Mouse (Mus musculus) CH12.LX (cell line): ENCODE measurements around the gene Mxd1. TPM values are rescaled to one million over a fixed set of nuclear protein-coding genes. Genes with fewer than 3 reads are reported as not detected.

Experiments used
- DNase-seq: peaks from one replicate; pipeline ENCODE4 v3.0.0-alpha.2; 2013; ENCODE audit errors: extremely low read depth
- H3K27ac ChIP-seq: 2 replicates; pipeline ENCODE4 v1.5.1; 2012; ENCODE audit warnings: low read depth, mild to moderate bottlenecking, control low read depth, moderate library complexity; ENCODE audit not compliant: insufficient read depth
- H3K27me3 ChIP-seq: replicated peaks from 2 replicates; pipeline ENCODE3; 2012; ENCODE audit warnings: inconsistent platforms
- H3K36me3 ChIP-seq, 2 experiments: replicated peaks in 1 of 2; 2 replicates each; pipeline versions ENCODE3 to v1.6.1; 2012; ENCODE audit warnings: inconsistent platforms in 1 of 2, low read length in 1 of 2, mild to moderate bottlenecking in 1 of 2, mixed read lengths in 1 of 2, moderate library complexity in 1 of 2; ENCODE audit not compliant: control insufficient read depth in 1 of 2, insufficient read depth in 1 of 2
- H3K4me1 ChIP-seq, 2 experiments: 2 replicates each; pipeline ENCODE4 v1.6.1; 2012; ENCODE audit warnings: inconsistent platforms in 1 of 2, moderate library complexity in 1 of 2; ENCODE audit not compliant: insufficient read depth in 2 of 2, control insufficient read depth in 1 of 2
- H3K4me2 ChIP-seq: 2 replicates; pipeline ENCODE4 v1.6.1; 2012; ENCODE audit warnings: low read depth, mild to moderate bottlenecking, control low read depth; ENCODE audit not compliant: poor library complexity, insufficient read depth, severe bottlenecking
- H3K4me3 ChIP-seq, 3 experiments: fragments of 150-350 bp in 1 of 3; sonication (generic) in 1 of 3; replicated peaks in 1 of 3; 2 replicates each; pipeline versions ENCODE3 to v1.5.1; 2011 to 2012; ENCODE audit warnings: low read depth in 2 of 3, low read length in 2 of 3, mild to moderate bottlenecking in 2 of 3, moderate library complexity in 2 of 3, control low read depth in 1 of 3, improper control_type of control experiment in 1 of 3, inconsistent platforms in 1 of 3, mixed read lengths in 1 of 3; ENCODE audit not compliant: poor library complexity in 1 of 3
- H3K79me2 ChIP-seq: replicated peaks from 2 replicates; pipeline ENCODE4 v1.6.1; 2012; ENCODE audit warnings: mild to moderate bottlenecking, moderate library complexity; ENCODE audit not compliant: control insufficient read depth, poor library complexity, insufficient read depth, severe bottlenecking; ENCODE audit errors: extremely low read depth
- H3K9ac ChIP-seq: 2 replicates; pipeline ENCODE4 v1.6.1; 2012; ENCODE audit warnings: low read depth, mild to moderate bottlenecking, control low read depth, moderate library complexity; ENCODE audit not compliant: insufficient read depth
- H3K9me3 ChIP-seq: replicated peaks from 2 replicates; pipeline ENCODE3; 2012; ENCODE audit warnings: low read length, inconsistent platforms, mixed read lengths
- BHLHE40 ChIP-seq: IDR thresholded peaks from 2 replicates; pipeline ENCODE4 v1.6.1; 2011; ENCODE audit warnings: mild to moderate bottlenecking, low read depth, low read length, improper control_type of control experiment
- CHD1 ChIP-seq: IDR thresholded peaks from 2 replicates; pipeline ENCODE4 v1.6.1; 2012; ENCODE audit warnings: low read depth, low read length, improper control_type of control experiment, inconsistent platforms
- CTCF ChIP-seq, 2 experiments: IDR thresholded peaks in 1 of 2; conservative IDR thresholded peaks in 1 of 2; 2 replicates each; pipeline ENCODE4 v1.5.1; 2011 to 2012; ENCODE audit warnings: low read depth in 2 of 2, low read length in 2 of 2, improper control_type of control experiment in 1 of 2, inconsistent platforms in 1 of 2, mild to moderate bottlenecking in 1 of 2, moderate library complexity in 1 of 2
- ELF1 ChIP-seq: IDR thresholded peaks from 2 replicates; pipeline ENCODE4 v1.6.1; 2014; ENCODE audit warnings: low read depth, mild to moderate bottlenecking, inconsistent platforms, low read length, improper control_type of control experiment
- GABPA ChIP-seq: IDR thresholded peaks from 2 replicates; pipeline ENCODE4 v1.6.1; 2012; ENCODE audit warnings: low read depth, low read length, improper control_type of control experiment, inconsistent platforms; ENCODE audit not compliant: insufficient replicate concordance
- IRF4 ChIP-seq: IDR thresholded peaks from 2 replicates; pipeline ENCODE4 v1.6.1; 2014; ENCODE audit warnings: low read depth, mild to moderate bottlenecking, inconsistent platforms, low read length, improper control_type of control experiment
- JUND ChIP-seq: conservative IDR thresholded peaks from 2 replicates; pipeline ENCODE4 v1.6.1; 2011; ENCODE audit warnings: low read depth, low read length, improper control_type of control experiment
- MAX ChIP-seq: IDR thresholded peaks from 2 replicates; pipeline ENCODE4 v1.6.1; 2011; ENCODE audit warnings: low read length, improper control_type of control experiment
- MAZ ChIP-seq: IDR thresholded peaks from 2 replicates; pipeline ENCODE4 v1.6.1; 2012; ENCODE audit warnings: low read depth, mild to moderate bottlenecking, inconsistent platforms, low read length, improper control_type of control experiment, moderate library complexity
- MXI1 ChIP-seq: IDR thresholded peaks from 2 replicates; pipeline ENCODE4 v1.6.1; 2011; ENCODE audit warnings: mild to moderate bottlenecking, low read depth, low read length, improper control_type of control experiment
- NRF1 ChIP-seq: IDR thresholded peaks from 2 replicates; pipeline ENCODE4 v1.6.1; 2014; ENCODE audit warnings: low read depth, mild to moderate bottlenecking, inconsistent platforms, low read length, improper control_type of control experiment, moderate library complexity
- POLR2A ChIP-seq: IDR thresholded peaks from 2 replicates; pipeline ENCODE4 v1.6.1; 2011; ENCODE audit warnings: low read depth, mild to moderate bottlenecking, improper control_type of control experiment, low read length
- POLR2AphosphoS2 ChIP-seq: IDR thresholded peaks from 2 replicates; pipeline ENCODE4 v1.6.1; 2011; ENCODE audit warnings: low read depth, low read length, improper control_type of control experiment
- SMC3 ChIP-seq: IDR thresholded peaks from 2 replicates; pipeline ENCODE4 v1.6.1; 2011; ENCODE audit warnings: low read depth, low read length, improper control_type of control experiment
- TBP ChIP-seq: conservative IDR thresholded peaks from 2 replicates; pipeline ENCODE4 v1.6.1; 2011; ENCODE audit warnings: low read depth, low read length, improper control_type of control experiment
- TCF12 ChIP-seq: IDR thresholded peaks from 2 replicates; pipeline ENCODE4 v1.6.1; 2014; ENCODE audit warnings: low read depth, mild to moderate bottlenecking, inconsistent platforms, low read length, improper control_type of control experiment
- USF1 ChIP-seq: IDR thresholded peaks from 2 replicates; pipeline ENCODE4 v1.6.1; 2014; ENCODE audit warnings: low read depth, mild to moderate bottlenecking, inconsistent platforms, low read length, improper control_type of control experiment
- USF2 ChIP-seq: conservative IDR thresholded peaks from 2 replicates; pipeline ENCODE4 v1.6.1; 2011; ENCODE audit warnings: low read depth, low read length, improper control_type of control experiment
- ZC3H11A ChIP-seq: IDR thresholded peaks from 2 replicates; pipeline ENCODE4 v1.6.1; 2012; ENCODE audit warnings: low read depth, mild to moderate bottlenecking, inconsistent platforms, low read length, improper control_type of control experiment
- ZKSCAN1 ChIP-seq: IDR thresholded peaks from 2 replicates; pipeline ENCODE4 v1.6.1; 2012; ENCODE audit warnings: low read depth, inconsistent platforms, low read length, improper control_type of control experiment, borderline replicate concordance
- ZMIZ1 ChIP-seq: IDR thresholded peaks from 2 replicates; pipeline ENCODE4 v1.6.1; 2012; ENCODE audit warnings: low read depth, mild to moderate bottlenecking, inconsistent platforms, low read length, improper control_type of control experiment
- ZNF384 ChIP-seq: IDR thresholded peaks from 2 replicates; pipeline ENCODE4 v1.6.1; 2012; ENCODE audit warnings: low read depth, low read length, improper control_type of control experiment, inconsistent platforms
- dilution Hi-C: fragments of 300-500 bp; cut with MboI; formaldehyde crosslinking; loops from 2 replicates; pipeline ENCODE4 v1.14.3; 2020; ENCODE audit warnings: low sequenced_read_pairs; ENCODE audit not compliant: extremely low pct_unique_long_range_greater_than_20kb, extremely low pct_ligation_motif_present
- in situ Hi-C: fragments of 300-500 bp; cut with MboI; formaldehyde crosslinking; loops from 3 replicates; pipeline ENCODE4 v1.14.3; 2019; ENCODE audit warnings: low sequenced_read_pairs, low pct_ligation_motif_present, low pct_unique_long_range_greater_than_20kb, mixed read lengths
- polyA plus RNA-seq: library from polyadenylated mRNA; unstranded; fragments of >175 nt; gene quantifications from 2 replicates; pipeline ENCODE4 v1.2.1, GENCODE M21; 2012; ENCODE audit warnings: low read depth; ENCODE audit not compliant: insufficient read length
- total RNA-seq, 2 experiments: library from RNA; depleted of rRNA; stranded (reverse); fragments of 300-350 nt in 1 of 2; fragments of >200 nt in 1 of 2; gene quantifications; 2 replicates each; pipeline ENCODE4 v1.2.3; 2012 to 2014

The Mxd1 gene
- total and polyA plus RNA-seq, 3 experiments, result 0.50 to 1.6 (median 0.97) TPM

GRCm38 (mm10) chr6:86609235-86609634 lies 59.7 kb downstream of the Mxd1 start:
- Histone ChIP-seq H3K9ac (no peak overlapping the region), H3K79me2 (no peaks in the 10 kb centered on the region), H3K36me3 (no peaks in the 10 kb centered on the region), H3K27ac (no peak overlapping the region), H3K9me3 (no peaks in the 10 kb centered on the region), H3K4me3 (no peak overlapping the region), H3K4me1 (peaks cover 4 to 28% of the 10 kb centered on the region in 2 experiments)
- dilution Hi-C loops, result no loop called here
- no peak for DNase-seq
- TF ChIP-seq JUND (no peak), USF2 (no peak), MXI1 (no peak), POLR2A (no peak), ZMIZ1 (no peak), USF1 (no peak), SMC3 (no peak), GABPA (no peak), ZNF384 (no peak), MAZ (no peak), TBP (no peak), CHD1 (no peak), BHLHE40 (no peak), IRF4 (no peak), MAX (no peak), ZKSCAN1 (no peak), CTCF (conservative IDR thresholded peaks at IDR 0.05 in 1 of 2, IDR thresholded peaks at IDR 0.05 in 1 of 2; ENCODE audit: low read depth in 2 of 2, low read length in 2 of 2) (no peak), ZC3H11A (no peak), TCF12 (no peak), POLR2AphosphoS2 (no peak)
- TF ChIP-seq, all 38 proteins: peak for 0
- no peaks in the 10 kb centered on the region for H3K27me3 ChIP-seq
- no peak overlapping the region for H3K4me2 ChIP-seq
- in situ Hi-C loops, result no loop called here

- peaks cover 5 to 33% of the 10 kb centered on the region in 2 experiments for H3K4me1 ChIP-seq
- no peaks in the 10 kb centered on the region for H3K27me3 ChIP-seq
- peak overlapping the region in 1 of 3 experiments; percentile 4 for H3K4me3 ChIP-seq
- no peak overlapping the region for H3K4me2 ChIP-seq
- TF ChIP-seq ELF1, result peak; percentile 49; the same call in 1 of the 2 replicates
- TF ChIP-seq NRF1, result no peak
- H3K36me3 ChIP-seq, result no peaks in the 10 kb centered on the region
- in situ Hi-C loops (no loop called here), dilution Hi-C loops (no loop called here)
- no peaks in the 10 kb centered on the region for H3K9me3 ChIP-seq
- H3K79me2 ChIP-seq, result no peaks in the 10 kb centered on the region
- no peak for DNase-seq
- no peak overlapping the region for H3K9ac ChIP-seq
- H3K27ac ChIP-seq, result no peak overlapping the region
These were observed 61.5 kb downstream of the Mxd1 start for GRCm38 (mm10) chr6:86607471-86607870.
